Mouse (Mus musculus) left cerebral cortex, adult 2 months (tissue): ENCODE results near the gene Cirbp. TPM values are rescaled to one million over a fixed set of nuclear protein-coding genes. Genes with fewer than 3 reads are reported as not detected.

ENCODE experiments used
- DNase-seq, 2 experiments: peaks; one replicate each; pipeline ENCODE4 v3.0.0; 2021 to 2022; ENCODE audit warnings: low spot score in 2 of 2, mixed read lengths in 1 of 2; ENCODE audit errors: extremely low spot score in 1 of 2
- H3K27ac ChIP-seq: fragments of 200-600 bp; 2 replicates; pipeline ENCODE4 v1.8.1; 2022
- H3K4me3 ChIP-seq: fragments of 200-600 bp; 2 replicates; pipeline ENCODE4 v1.8.1; 2022
- CTCF ChIP-seq: fragments of 200-600 bp; IDR thresholded peaks from 2 replicates; pipeline ENCODE4 v1.8.1; 2022; ENCODE audit warnings: antibody characterized with exemption, mild to moderate bottlenecking, moderate library complexity
- intact Hi-C: fragments of 180-260 bp; cut with DNase I; formaldehyde crosslinking; loops from one replicate; pipeline ENCODE4 v1.15.1; 2025
- total RNA-seq, 2 experiments: library from RNA; stranded (reverse); gene quantifications; 2 replicates each; pipeline ENCODE4 v1.2.3; 2021

Gene Cirbp
- total RNA-seq, 2 experiments from 2014 or later: 75.8 to 93.0 TPM

GRCm38 (mm10) chr10:80139439-80139775 lies 26.4 kb upstream of the Cirbp start:
- Histone ChIP-seq H3K4me3 (peak overlapping the region; percentile 73), H3K27ac (peak overlapping the region; percentile 99)
- DNase-seq: no peak
- intact Hi-C loops: loop anchor here (1.0 kb wide), 1 partner anchor 22 kb away; no protein-coding TSS in a partner anchor
- no peak for TF ChIP-seq CTCF

- DNase-seq: no peak
- Histone ChIP-seq H3K27ac (peak overlapping the region; percentile 99; the same call in 1 of the 2 replicates), H3K4me3 (no peak overlapping the region)
- no peak for TF ChIP-seq CTCF
- intact Hi-C loops: loop anchor here (1.0 kb wide), 1 partner anchor 23 kb away; no protein-coding TSS in a partner anchor
These were observed 25.7 kb upstream of the Cirbp start for GRCm38 (mm10) chr10:80139975-80140665.

- H3K4me3 ChIP-seq: peak within 1 kb of the TSS; percentile 68
- TF ChIP-seq CTCF: no peak
- intact Hi-C loops: no loop called here
- H3K27ac ChIP-seq: peak within 1 kb of the TSS; percentile 99
- DNase-seq: no peak
These were observed 25.1 kb upstream of the Cirbp start, which contains the start of gene Cbarp for GRCm38 (mm10) chr10:80140666-80141035. Gene Cbarp (minus strand): TSS chr10:80140835.

- Histone ChIP-seq H3K4me3 (peak overlapping the region; percentile 68), H3K27ac (peak overlapping the region; percentile 96)
- intact Hi-C loops: no loop called here
- peak; percentile 62 for TF ChIP-seq CTCF
- peak; percentile 98 to 99 for DNase-seq
These were observed 24.5 kb upstream of the Cirbp start for GRCm38 (mm10) chr10:80141243-80141642.

GRCm38 (mm10) chr10:80141786-80142529 lies 23.8 kb upstream of the Cirbp start:
- Histone ChIP-seq H3K4me3 (peak overlapping the region; percentile 68), H3K27ac (peak overlapping the region; percentile 96)
- DNase-seq: peak; percentile 89 to 94
- TF ChIP-seq CTCF: no peak
- intact Hi-C loops: no loop called here

GRCm38 (mm10) chr10:80142530-80142925 lies 23.3 kb upstream of the Cirbp start:
- H3K27ac ChIP-seq: peak overlapping the region; percentile 96
- TF ChIP-seq CTCF: no peak
- intact Hi-C loops: no loop called here
- DNase-seq: no peak
- H3K4me3 ChIP-seq: peak overlapping the region; percentile 68

GRCm38 (mm10) chr10:80143664-80144063 lies 22.1 kb upstream of the Cirbp start:
- intact Hi-C loops: no loop called here
- H3K27ac ChIP-seq: no peak overlapping the region
- no peak for DNase-seq
- no peak for TF ChIP-seq CTCF
- H3K4me3 ChIP-seq: peak overlapping the region; percentile 68

GRCm38 (mm10) chr10:80144159-80144558 lies 21.6 kb upstream of the Cirbp start:
- Histone ChIP-seq H3K4me3 (peak overlapping the region; percentile 68; the same call in 1 of the 2 replicates), H3K27ac (no peak overlapping the region)
- intact Hi-C loops: no loop called here
- no peak for DNase-seq
- TF ChIP-seq CTCF: no peak

- intact Hi-C loops: no loop called here
- Histone ChIP-seq H3K4me3 (peak overlapping the region; percentile 14; the same call in 1 of the 2 replicates), H3K27ac (peak overlapping the region; percentile 76)
- TF ChIP-seq CTCF: peak; percentile 84
- DNase-seq: peak in 1 of 2 experiments; percentile 74
These were observed 20.6 kb upstream of the Cirbp start for GRCm38 (mm10) chr10:80144864-80145838.

GRCm38 (mm10) chr10:80145896-80146295 lies 19.9 kb upstream of the Cirbp start:
- Histone ChIP-seq H3K4me3 (no peak overlapping the region), H3K27ac (peak overlapping the region; percentile 76)
- DNase-seq: peak in 1 of 2 experiments; percentile 36
- intact Hi-C loops: no loop called here
- TF ChIP-seq CTCF: no peak

GRCm38 (mm10) chr10:80146568-80147011 lies 19.2 kb upstream of the Cirbp start:
- TF ChIP-seq CTCF: no peak
- no peak overlapping the region for H3K4me3 ChIP-seq
- intact Hi-C loops: no loop called here
- H3K27ac ChIP-seq: peak overlapping the region; percentile 76; the same call in 1 of the 2 replicates
- DNase-seq: no peak
